ENCODE assay signal across 10 mouse cellular contexts in genomic region chr5:51591537-51592154, GRCm38 (mm10). TPM values are rescaled to one million over a fixed set of nuclear protein-coding genes. Genes with fewer than 3 reads are reported as not detected.
DNase-seq lines count a peak whose midpoint lies in the region; ATAC-seq and TF ChIP-seq lines count a peak whose summit lies in the region.
"Had no signal": no experiment of that assay in that cellular context is flagged by ENCODE, and none has a peak within 500 bp of the region (broad histone marks: within the 10 kb centered on the region; RNA-seq: fewer than 3 reads in every experiment).

No protein-coding gene starts in this region.

- H3K4me3 ChIP-seq in hindbrain, embryonic 16.5 days (ENCODE audit: low read length) = no peak overlapping the region
- no peak overlapping the region for H3K4me3 ChIP-seq in hindbrain, embryonic 12.5 days
- no peak overlapping the region for H3K4me3 ChIP-seq in limb, embryonic 14.5 days (replicated peaks; ENCODE audit: low read length)
- no peak overlapping the region for H3K4me3 ChIP-seq in stomach, embryonic 16.5 days (replicated peaks; ENCODE audit: low read length)
- H3K4me3 ChIP-seq in midbrain, embryonic 13.5 days (replicated peaks) = no peak overlapping the region
- H3K4me3 ChIP-seq: megakaryocyte, embryonic 14.5 days had no signal

- no peaks in the 10 kb centered on the region for H3K27me3 ChIP-seq in hindbrain, embryonic 16.5 days (replicated peaks; ENCODE audit: control insufficient read depth, insufficient read depth, low read length)
- H3K27me3 ChIP-seq in hindbrain, embryonic 12.5 days = no peaks in the 10 kb centered on the region
- no peaks in the 10 kb centered on the region for H3K27me3 ChIP-seq in limb, embryonic 14.5 days (ENCODE audit: control insufficient read depth, insufficient read depth, low read length)
- H3K27me3 ChIP-seq in stomach, embryonic 16.5 days (ENCODE audit: control insufficient read depth, insufficient read depth, low read length) = no peaks in the 10 kb centered on the region
- no peaks in the 10 kb centered on the region for H3K27me3 ChIP-seq in midbrain, embryonic 13.5 days
- H3K27me3 ChIP-seq: megakaryocyte, embryonic 14.5 days had no signal

- DNase-seq in heart, postnatal 14 days = peak; percentile 55 to 78
- peak; percentile 18 for DNase-seq in limb, embryonic 14.5 days (ENCODE audit: low spot score)
- no peak for DNase-seq in frontal cortex, postnatal 36 days (ENCODE audit: low spot score in 2 of 2)
- no peak for DNase-seq in urinary bladder, adult 18-20 months (ENCODE audit: low spot score in 2 of 2)
- DNase-seq: cerebellum, adult 9-10 months had no signal

- 37% methylated on average over 11 of the region's 11 CpGs for WGBS in hindbrain, embryonic 16.5 days
- WGBS in hindbrain, embryonic 12.5 days = 46% methylated on average over 11 of the region's 11 CpGs
- 16% methylated on average over 11 of the region's 11 CpGs for WGBS in limb, embryonic 14.5 days
- 8% methylated on average over 11 of the region's 11 CpGs for WGBS in stomach, embryonic 16.5 days
- 51% methylated on average over 11 of the region's 11 CpGs for WGBS in midbrain, embryonic 13.5 days

- H3K4me1 ChIP-seq in hindbrain, embryonic 16.5 days (ENCODE audit: control insufficient read depth, insufficient read depth, low read depth, low read length) = peaks cover 3% of the 10 kb centered on the region; the same call in 1 of the 2 replicates
- H3K4me1 ChIP-seq in hindbrain, embryonic 12.5 days = peaks cover 5% of the 10 kb centered on the region; the same call in 1 of the 2 replicates
- H3K4me1 ChIP-seq in limb, embryonic 14.5 days (ENCODE audit: control insufficient read depth, insufficient read depth, low read length) = peaks cover 9% of the 10 kb centered on the region
- peaks cover 7% of the 10 kb centered on the region; the same call in 1 of the 2 replicates for H3K4me1 ChIP-seq in stomach, embryonic 16.5 days (ENCODE audit: control insufficient read depth, insufficient read depth, low read length)
- H3K4me1 ChIP-seq in midbrain, embryonic 13.5 days (replicated peaks) = no peaks in the 10 kb centered on the region; the same call in 1 of the 2 replicates
- H3K4me1 ChIP-seq: megakaryocyte, embryonic 14.5 days had no signal

- peak; percentile 40; the same call in 1 of the 2 replicates for ATAC-seq in hindbrain, embryonic 16.5 days
- no peak for ATAC-seq in hindbrain, embryonic 12.5 days (ENCODE audit: low FRiP score)
- ATAC-seq in limb, embryonic 14.5 days (ENCODE audit: low FRiP score, low read depth) = no peak
- ATAC-seq in stomach, embryonic 16.5 days (ENCODE audit: insufficient read depth, low FRiP score) = peak; percentile 37; the same call in 1 of the 2 replicates
- no peak for ATAC-seq in midbrain, embryonic 13.5 days

- H3K36me3 ChIP-seq in hindbrain, embryonic 16.5 days (ENCODE audit: control insufficient read depth, insufficient read depth, low read length) = no peaks in the 10 kb centered on the region
- H3K36me3 ChIP-seq in hindbrain, embryonic 12.5 days = no peaks in the 10 kb centered on the region
- no peaks in the 10 kb centered on the region for H3K36me3 ChIP-seq in limb, embryonic 14.5 days (ENCODE audit: control insufficient read depth, insufficient read depth, low read length)
- no peaks in the 10 kb centered on the region for H3K36me3 ChIP-seq in stomach, embryonic 16.5 days (ENCODE audit: control insufficient read depth, insufficient read depth, low read length)
- no peaks in the 10 kb centered on the region for H3K36me3 ChIP-seq in midbrain, embryonic 13.5 days

- TF ChIP-seq POLR2A in limb, embryonic 14.5 days (IDR thresholded peaks at IDR 0.05; ENCODE audit: borderline replicate concordance, extremely low read depth, insufficient read depth, insufficient read length) = no peak

- no peak overlapping the region for H3K27ac ChIP-seq in hindbrain, embryonic 16.5 days (ENCODE audit: low read depth, low read length)
- H3K27ac ChIP-seq in hindbrain, embryonic 12.5 days = no peak overlapping the region
- H3K27ac ChIP-seq in limb, embryonic 14.5 days (replicated peaks; ENCODE audit: low read depth, low read length) = no peak overlapping the region
- H3K27ac ChIP-seq in stomach, embryonic 16.5 days (ENCODE audit: low read length) = no peak overlapping the region
- H3K27ac ChIP-seq in midbrain, embryonic 13.5 days = no peak overlapping the region

- no peak overlapping the region for H3K4me2 ChIP-seq in hindbrain, embryonic 16.5 days (ENCODE audit: low read length)
- no peak overlapping the region for H3K4me2 ChIP-seq in hindbrain, embryonic 12.5 days (replicated peaks)
- H3K4me2 ChIP-seq in limb, embryonic 14.5 days (replicated peaks; ENCODE audit: low read depth, low read length, severe bottlenecking) = no peak overlapping the region
- peak overlapping the region; percentile 3; the same call in 1 of the 2 replicates for H3K4me2 ChIP-seq in stomach, embryonic 16.5 days (ENCODE audit: low read depth, low read length)
- no peak overlapping the region for H3K4me2 ChIP-seq in midbrain, embryonic 13.5 days (replicated peaks)

- intact Hi-C loops in heart, postnatal 14 days (cut with DNase I) = loop anchor here (5.0 to 10.0 kb wide), 4 partner anchors 39 to 471 kb away; no protein-coding TSS in a partner anchor

- no peak overlapping the region for H3K9ac ChIP-seq in hindbrain, embryonic 16.5 days (ENCODE audit: low read depth, low read length)
- no peak overlapping the region for H3K9ac ChIP-seq in hindbrain, embryonic 12.5 days
- no peak overlapping the region for H3K9ac ChIP-seq in limb, embryonic 14.5 days (ENCODE audit: low read depth, low read length, severe bottlenecking)
- H3K9ac ChIP-seq in stomach, embryonic 16.5 days (ENCODE audit: low read length) = peak overlapping the region; percentile 48; the same call in 1 of the 2 replicates
- H3K9ac ChIP-seq in midbrain, embryonic 13.5 days (replicated peaks) = no peak overlapping the region

- H3K9me3 ChIP-seq in hindbrain, embryonic 16.5 days (ENCODE audit: control insufficient read depth, low read length) = no peaks in the 10 kb centered on the region
- no peaks in the 10 kb centered on the region for H3K9me3 ChIP-seq in hindbrain, embryonic 12.5 days (replicated peaks)
- H3K9me3 ChIP-seq in limb, embryonic 14.5 days (ENCODE audit: control insufficient read depth, low read length) = no peaks in the 10 kb centered on the region
- no peaks in the 10 kb centered on the region for H3K9me3 ChIP-seq in stomach, embryonic 16.5 days (replicated peaks; ENCODE audit: control insufficient read depth, low read length)
- H3K9me3 ChIP-seq in midbrain, embryonic 13.5 days = no peaks in the 10 kb centered on the region

RNA-seq across cellular contexts. Expression of gene Ppargc1a, which starts 24.1 kb away (rescaled TPM):
- 13.3 and 21.6 TPM in 2 replicates for polyA plus RNA-seq in hindbrain, embryonic 16.5 days (2015; fragmentation: Nextera tagmentation; extraction: Ambion mirVana)
- 4.5 and 5.8 TPM in 2 replicates for polyA plus RNA-seq in hindbrain, embryonic 12.5 days (2016; fragmentation: Nextera tagmentation; extraction: Ambion mirVana)
- 100 to 1,000 TPM; 120 to 159 TPM for total RNA-seq in heart, postnatal 14 days (2021)
- polyA plus RNA-seq in limb, embryonic 14.5 days (2012; rRNA removed) = 1.8 and 2.0 TPM in 2 replicates
- 2.9 and 3.8 TPM in 2 replicates for polyA plus RNA-seq in limb, embryonic 14.5 days (2014; fragmentation: Nextera tagmentation; extraction: Ambion mirVana)
- 6.1 and 6.7 TPM in 2 replicates for polyA plus RNA-seq in stomach, embryonic 16.5 days (2015; fragmentation: Nextera tagmentation; extraction: Ambion mirVana)
- polyA plus RNA-seq in midbrain, embryonic 13.5 days (2015; fragmentation: Nextera tagmentation; extraction: Ambion mirVana) = 5.4 and 6.2 TPM in 2 replicates

Comparison
In these comparisons a context has a peak if more than half of its experiments do, and no peak if none do; other contexts are left out.
1. ATAC-seq: peak in hindbrain, embryonic 16.5 days (single experiment) and stomach, embryonic 16.5 days (single experiment); none in hindbrain, embryonic 12.5 days (single experiment), limb, embryonic 14.5 days (single experiment) and midbrain, embryonic 13.5 days (single experiment).
2. DNase-seq: peak in heart, postnatal 14 days (2 of 2) and limb, embryonic 14.5 days (single experiment); none in frontal cortex, postnatal 36 days (0 of 2) and urinary bladder, adult 18-20 months (0 of 2).